Mouse (Mus musculus): ENCODE measurements around the gene Ank2. TPM values are rescaled to one million over a fixed set of nuclear protein-coding genes. Genes with fewer than 3 reads are reported as not detected.

Gene Ank2
- total RNA-seq (2014; rRNA removed), result 497 and 567 TPM in 2 replicates
- polyA plus RNA-seq (2015; fragmentation: Nextera tagmentation; extraction: Ambion mirVana), result 193 and 195 TPM in 2 replicates

GRCm38 (mm10) chr3:127498742-127499400, at the start of gene Ank2:
Gene Ank2 (minus strand): TSS chr3:127499350.
- peak within 1 kb of the TSS; percentile 93 for H3K4me2 ChIP-seq (ENCODE audit: low read depth, low read length)
- no peak for TF ChIP-seq CTCF (IDR thresholded peaks at IDR 0.05; ENCODE audit: low read depth)
- H3K27ac ChIP-seq, result peak within 1 kb of the TSS; percentile 67
- DNase-seq (ENCODE audit: low spot score), result peak; percentile 75
- H3K27me3 ChIP-seq (ENCODE audit: insufficient read depth, low read length), result no peaks in the 10 kb centered on the region
- under 1% methylated on average over 61 of the region's 62 CpGs for WGBS
- no peaks in the 10 kb centered on the region for H3K9me3 ChIP-seq (ENCODE audit: low read length)
- no peaks in the 10 kb centered on the region for H3K36me3 ChIP-seq (ENCODE audit: insufficient read depth, low read length)
- H3K4me3 ChIP-seq (ENCODE audit: low read length), result peak within 1 kb of the TSS; percentile 57
- H3K9ac ChIP-seq (replicated peaks; ENCODE audit: low read length), result peak within 1 kb of the TSS; percentile 71
- ATAC-seq, result peak; percentile 84
- 0 out of 2 replicates have a peak, but pooled peaks cover 3% of the 10 kb centered on the region for H3K4me1 ChIP-seq (ENCODE audit: insufficient read depth, low read length)

- H3K4me1 ChIP-seq (ENCODE audit: insufficient read depth, low read length), result no peaks in the 10 kb centered on the region
- H3K27me3 ChIP-seq (ENCODE audit: insufficient read depth, low read length), result no peaks in the 10 kb centered on the region
- ATAC-seq (no peak), DNase-seq (ENCODE audit: low spot score) (peak; percentile 42)
- no peak overlapping the region for H3K9ac ChIP-seq (replicated peaks; ENCODE audit: low read length)
- TF ChIP-seq CTCF (IDR thresholded peaks at IDR 0.05; ENCODE audit: low read depth), result peak; percentile 62
- no peaks in the 10 kb centered on the region for H3K9me3 ChIP-seq (ENCODE audit: low read length)
- 33% methylated on average over 5 of the region's 5 CpGs for WGBS
- H3K4me2 ChIP-seq (ENCODE audit: low read depth, low read length), result no peak overlapping the region
- no peak overlapping the region for H3K27ac ChIP-seq
- H3K4me3 ChIP-seq (ENCODE audit: low read length), result no peak overlapping the region
- H3K36me3 ChIP-seq (ENCODE audit: insufficient read depth, low read length), result peaks cover 15% of the 10 kb centered on the region; the same call in 1 of the 2 replicates
These were observed 48.7 kb upstream of the Ank2 start for GRCm38 (mm10) chr3:127547882-127548281.

- no peak for TF ChIP-seq CTCF (IDR thresholded peaks at IDR 0.05; ENCODE audit: low read depth)
- WGBS, result 26% methylated on average over 5 of the region's 5 CpGs
These were observed 45.5 kb upstream of the Ank2 start for GRCm38 (mm10) chr3:127544610-127545121.

GRCm38 (mm10) chr3:127543976-127544375, 44.8 kb upstream of the Ank2 start:
- H3K9me3 ChIP-seq (ENCODE audit: low read length), result no peaks in the 10 kb centered on the region
- H3K27me3 ChIP-seq (ENCODE audit: insufficient read depth, low read length), result no peaks in the 10 kb centered on the region
- no peak overlapping the region for H3K4me2 ChIP-seq (ENCODE audit: low read depth, low read length)
- no peak overlapping the region for H3K27ac ChIP-seq
- 78% methylated on average over 4 of the region's 4 CpGs for WGBS
- no peaks in the 10 kb centered on the region for H3K4me1 ChIP-seq (ENCODE audit: insufficient read depth, low read length)
- peaks cover 16% of the 10 kb centered on the region; the same call in 1 of the 2 replicates for H3K36me3 ChIP-seq (ENCODE audit: insufficient read depth, low read length)
- TF ChIP-seq CTCF (IDR thresholded peaks at IDR 0.05; ENCODE audit: low read depth), result no peak
- no peak for ATAC-seq
- no peak overlapping the region for H3K9ac ChIP-seq (replicated peaks; ENCODE audit: low read length)
- DNase-seq (ENCODE audit: low spot score), result no peak
- no peak overlapping the region for H3K4me3 ChIP-seq (ENCODE audit: low read length)

More at GRCm38 (mm10) chr3:127544610-127545121, 45.5 kb upstream of the Ank2 start:
- Histone ChIP-seq H3K27ac (no peak overlapping the region), H3K9me3 (ENCODE audit: low read length) (no peaks in the 10 kb centered on the region), H3K4me3 (ENCODE audit: low read length) (no peak overlapping the region), H3K4me1 (ENCODE audit: insufficient read depth, low read length) (no peaks in the 10 kb centered on the region), H3K36me3 (ENCODE audit: insufficient read depth, low read length) (peaks cover 16% of the 10 kb centered on the region; the same call in 1 of the 2 replicates), H3K27me3 (ENCODE audit: insufficient read depth, low read length) (no peaks in the 10 kb centered on the region), H3K9ac (replicated peaks; ENCODE audit: low read length) (no peak overlapping the region), H3K4me2 (ENCODE audit: low read depth, low read length) (no peak overlapping the region)
- DNase-seq (ENCODE audit: low spot score) (no peak), ATAC-seq (no peak)

- no peak for TF ChIP-seq CTCF (IDR thresholded peaks at IDR 0.05; ENCODE audit: low read depth)
- Histone ChIP-seq H3K9ac (replicated peaks; ENCODE audit: low read length) (no peak overlapping the region), H3K27me3 (ENCODE audit: insufficient read depth, low read length) (no peaks in the 10 kb centered on the region), H3K9me3 (ENCODE audit: low read length) (no peaks in the 10 kb centered on the region), H3K36me3 (ENCODE audit: insufficient read depth, low read length) (peaks cover 4% of the 10 kb centered on the region; the same call in 1 of the 2 replicates), H3K4me3 (ENCODE audit: low read length) (no peak overlapping the region), H3K4me2 (ENCODE audit: low read depth, low read length) (no peak overlapping the region), H3K4me1 (ENCODE audit: insufficient read depth, low read length) (no peaks in the 10 kb centered on the region), H3K27ac (no peak overlapping the region)
- WGBS, result 77% methylated on average over 6 of the region's 6 CpGs
- ATAC-seq (no peak), DNase-seq (ENCODE audit: low spot score) (no peak)
These were observed 40.0 kb upstream of the Ank2 start for GRCm38 (mm10) chr3:127539193-127539592.

GRCm38 (mm10) chr3:127530293-127530692, 31.1 kb upstream of the Ank2 start:
- 7% methylated on average over 4 of the region's 4 CpGs for WGBS
- H3K9me3 ChIP-seq (ENCODE audit: low read length), result no peaks in the 10 kb centered on the region
- no peaks in the 10 kb centered on the region for H3K36me3 ChIP-seq (ENCODE audit: insufficient read depth, low read length)
- H3K27me3 ChIP-seq (ENCODE audit: insufficient read depth, low read length), result no peaks in the 10 kb centered on the region
- no peak overlapping the region for H3K27ac ChIP-seq
- no peak overlapping the region for H3K4me3 ChIP-seq (ENCODE audit: low read length)
- no peak for DNase-seq (ENCODE audit: low spot score)
- H3K9ac ChIP-seq (replicated peaks; ENCODE audit: low read length), result no peak overlapping the region
- H3K4me1 ChIP-seq (ENCODE audit: insufficient read depth, low read length), result no peaks in the 10 kb centered on the region
- no peak for ATAC-seq
- no peak for TF ChIP-seq CTCF (IDR thresholded peaks at IDR 0.05; ENCODE audit: low read depth)
- H3K4me2 ChIP-seq (ENCODE audit: low read depth, low read length), result no peak overlapping the region

- Histone ChIP-seq H3K4me2 (ENCODE audit: low read depth, low read length) (no peak overlapping the region), H3K9me3 (ENCODE audit: low read length) (no peaks in the 10 kb centered on the region), H3K4me3 (ENCODE audit: low read length) (no peak overlapping the region), H3K9ac (replicated peaks; ENCODE audit: low read length) (no peak overlapping the region), H3K36me3 (ENCODE audit: insufficient read depth, low read length) (no peaks in the 10 kb centered on the region), H3K4me1 (ENCODE audit: insufficient read depth, low read length) (no peaks in the 10 kb centered on the region), H3K27me3 (ENCODE audit: insufficient read depth, low read length) (no peaks in the 10 kb centered on the region), H3K27ac (no peak overlapping the region)
- ATAC-seq (no peak), DNase-seq (ENCODE audit: low spot score) (no peak)
- 70% methylated on average over 4 of the region's 4 CpGs for WGBS
- no peak for TF ChIP-seq CTCF (IDR thresholded peaks at IDR 0.05; ENCODE audit: low read depth)
These were observed 30.7 kb upstream of the Ank2 start for GRCm38 (mm10) chr3:127529824-127530223.
